In the genomic region with DNA sequence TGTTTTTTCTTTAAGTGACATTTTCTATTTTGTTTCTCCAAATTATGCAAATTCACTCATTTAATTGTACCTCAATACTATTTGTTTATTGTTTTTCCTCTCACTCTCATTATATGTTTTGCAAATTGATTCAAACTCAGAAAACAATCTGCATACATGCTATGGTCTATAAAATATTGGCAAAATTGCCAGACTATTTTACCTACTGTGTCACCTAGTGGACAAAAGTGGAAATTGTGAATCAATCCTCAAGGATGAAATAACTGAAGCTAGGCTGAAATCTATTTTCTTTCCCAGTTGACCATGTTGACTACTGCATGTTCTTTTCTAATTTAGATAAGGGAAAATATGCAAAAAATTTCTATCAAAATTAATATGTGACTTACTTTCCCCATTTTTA, we compare ENCODE assay signal across 1 mouse cellular context.
TF ChIP-seq lines count a peak whose summit lies in the region.

No protein-coding gene starts in this region.

TF ChIP-seq in MEL, 35 proteins besides CTCF, POLR2A, EP300 and RAD21 (continued from another document):
- TF ChIP-seq POLR2AphosphoS2 (IDR thresholded peaks at IDR 0.05; ENCODE audit: low read length), result no peak
- TF ChIP-seq ZKSCAN1 (IDR thresholded peaks at IDR 0.05; ENCODE audit: low read depth, low read length), result no peak
- TF ChIP-seq ELF1 (IDR thresholded peaks at IDR 0.05; ENCODE audit: low read depth, low read length), result no peak
- no peak for TF ChIP-seq KAT2A (conservative IDR thresholded peaks at IDR 0.05; ENCODE audit: low read depth, low read length)
- peak; percentile 88 for TF ChIP-seq ZC3H11A (IDR thresholded peaks at IDR 0.05; ENCODE audit: low read depth, low read length)
- no peak for TF ChIP-seq TAL1 (IDR thresholded peaks at IDR 0.05; ENCODE audit: low read length)
- peak; percentile 94 for TF ChIP-seq SMC3 (IDR thresholded peaks at IDR 0.05; ENCODE audit: low read depth, low read length)
- no peak for TF ChIP-seq UBTF (IDR thresholded peaks at IDR 0.05; ENCODE audit: borderline replicate concordance, insufficient read depth, low read depth, low read length)
- no peak for TF ChIP-seq BHLHE40 (IDR thresholded peaks at IDR 0.05; ENCODE audit: borderline replicate concordance, low read depth, low read length)
- TF ChIP-seq MYB (IDR thresholded peaks at IDR 0.05; ENCODE audit: low read depth, low read length), result no peak
- TF ChIP-seq ETS1 (IDR thresholded peaks at IDR 0.05; ENCODE audit: low read depth, low read length), result no peak
- no peak for TF ChIP-seq CHD1 (IDR thresholded peaks at IDR 0.05; ENCODE audit: low read depth, low read length)
- no peak for TF ChIP-seq HCFC1 (IDR thresholded peaks at IDR 0.05; ENCODE audit: low read depth, low read length)
